Mouse (Mus musculus) liver, embryonic 14.5 days (tissue): ENCODE measurements at regions not wholly inside any gene's neighbourhood (a gene's known extent, or its start where the extent isn't known, plus 50 kb on each side); places are given as distances from the start of the nearest gene placed in this dataset.
"Not testable (repeated sequence)": the region's sequence is repeated elsewhere in the genome, so short reads cannot be mapped to it uniquely, and the experiment has no call there.

Experiments used
- ATAC-seq: fragments of 200-750 bp; cut with Nextera tagmentation; 2 replicates; pipeline ENCODE4 v1.8.0; 2017; ENCODE audit warnings: moderate number of reproducible peaks, mild to moderate bottlenecking, moderate library complexity; ENCODE audit not compliant: insufficient read depth
- DNase-seq, 3 experiments: peaks; one replicate each; pipeline ENCODE4 v3.0.0-alpha.2; 2012 to 2013; ENCODE audit warnings: low read depth in 3 of 3, low spot score in 3 of 3
- H3K27ac ChIP-seq: fragments of 300-500 bp; sonication (generic); 2 replicates; pipeline ENCODE4 v1.5.1; 2014; ENCODE audit warnings: moderate library complexity, mild to moderate bottlenecking, control low read depth, inconsistent platforms
- H3K27me3 ChIP-seq: fragments of 300-500 bp; sonication (generic); 2 replicates; pipeline ENCODE4 v1.6.1; 2014; ENCODE audit warnings: mild to moderate bottlenecking, low read length, moderate library complexity; ENCODE audit not compliant: control insufficient read depth, insufficient read depth
- H3K36me3 ChIP-seq: fragments of 300-500 bp; sonication (generic); replicated peaks from 2 replicates; pipeline ENCODE4 v1.6.1; 2014; ENCODE audit warnings: low read depth; ENCODE audit not compliant: control insufficient read depth, insufficient read depth
- H3K4me1 ChIP-seq, 2 experiments: fragments of 200-500 bp in 1 of 2; fragments of 300-500 bp in 1 of 2; sonication (generic) in 1 of 2; replicated peaks; 2 replicates each; pipeline ENCODE4 v1.6.1; 2012 to 2014; ENCODE audit warnings: antibody characterized with exemption in 1 of 2, inconsistent platforms in 1 of 2, low read length in 1 of 2; ENCODE audit not compliant: control insufficient read depth in 2 of 2, insufficient read depth in 2 of 2
- H3K4me2 ChIP-seq: fragments of 300-500 bp; sonication (generic); 2 replicates; pipeline ENCODE4 v1.6.1; 2014; ENCODE audit warnings: low read depth, mild to moderate bottlenecking, control low read depth, moderate library complexity
- H3K4me3 ChIP-seq, 2 experiments: fragments of 200-500 bp in 1 of 2; fragments of 300-500 bp in 1 of 2; sonication (generic) in 1 of 2; 2 replicates each; pipeline ENCODE4 v1.5.1; 2012 to 2014; ENCODE audit warnings: low read depth in 2 of 2, low read length in 2 of 2, mild to moderate bottlenecking in 2 of 2, control low read depth in 1 of 2, inconsistent platforms in 1 of 2, moderate library complexity in 1 of 2; ENCODE audit not compliant: insufficient read depth in 1 of 2
- H3K9ac ChIP-seq: fragments of 300-500 bp; sonication (generic); replicated peaks from 2 replicates; pipeline ENCODE4 v1.6.1; 2014; ENCODE audit warnings: mild to moderate bottlenecking, control low read depth, moderate library complexity
- H3K9me3 ChIP-seq: fragments of 300-500 bp; sonication (generic); 2 replicates; pipeline ENCODE4 v1.6.1; 2016; ENCODE audit warnings: low read length, mixed read lengths; ENCODE audit not compliant: control insufficient read depth
- CTCF ChIP-seq: IDR thresholded peaks from 2 replicates; pipeline ENCODE4 v1.5.1; 2016; ENCODE audit warnings: antibody characterized with exemption, low read depth, control low read depth
- EP300 ChIP-seq: IDR thresholded peaks from 2 replicates; pipeline ENCODE4 v1.6.1; 2016; ENCODE audit warnings: antibody characterized with exemption, low read depth
- WGBS: fragments of 180-500 bp; shearing (Covaris S2); extraction: QIAGEN DNeasy Blood & Tissue Kit; methylation state at CpG from one replicate; pipeline ENCODE4 v1.1.7; 2014; ENCODE audit not compliant: insufficient replicate concordance; 5-methylcytosine and 5-hydroxymethylcytosine counted together

DNA sequence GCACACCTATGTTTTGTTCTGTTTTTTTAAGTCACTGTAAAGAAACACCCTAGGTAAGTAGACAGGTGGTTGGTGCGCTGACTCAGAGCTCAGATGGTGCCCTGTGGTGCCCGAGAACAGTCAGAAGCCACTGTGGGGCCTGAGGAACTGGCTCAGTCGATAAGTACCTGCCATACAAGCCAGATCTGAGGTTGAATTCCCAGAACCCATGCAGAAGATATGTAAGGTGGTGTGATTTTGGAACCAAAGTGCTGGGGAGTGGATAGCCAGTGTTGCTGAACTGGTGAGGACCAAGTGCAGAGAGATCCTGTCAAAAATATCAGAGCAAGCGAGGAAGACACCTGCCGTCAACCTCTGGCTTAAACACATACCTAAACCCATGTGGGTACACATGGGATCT lies 65.4 kb downstream of the Chst1 start:
- Histone ChIP-seq H3K27ac (no peak overlapping the region), H3K9me3 (no peaks in the 10 kb centered on the region), H3K4me1 (peaks cover 0 to 17% of the 10 kb centered on the region in 2 experiments; a peak in 2 of 4 replicates), H3K4me3 (no peak overlapping the region), H3K4me2 (no peak overlapping the region), H3K27me3 (no peaks in the 10 kb centered on the region), H3K36me3 (no peaks in the 10 kb centered on the region), H3K9ac (no peak overlapping the region)
- DNase-seq (no peak), ATAC-seq (no peak)
- TF ChIP-seq CTCF (no peak), EP300 (no peak)
- WGBS = 50% methylated on average over 5 of the region's 5 CpGs

DNA sequence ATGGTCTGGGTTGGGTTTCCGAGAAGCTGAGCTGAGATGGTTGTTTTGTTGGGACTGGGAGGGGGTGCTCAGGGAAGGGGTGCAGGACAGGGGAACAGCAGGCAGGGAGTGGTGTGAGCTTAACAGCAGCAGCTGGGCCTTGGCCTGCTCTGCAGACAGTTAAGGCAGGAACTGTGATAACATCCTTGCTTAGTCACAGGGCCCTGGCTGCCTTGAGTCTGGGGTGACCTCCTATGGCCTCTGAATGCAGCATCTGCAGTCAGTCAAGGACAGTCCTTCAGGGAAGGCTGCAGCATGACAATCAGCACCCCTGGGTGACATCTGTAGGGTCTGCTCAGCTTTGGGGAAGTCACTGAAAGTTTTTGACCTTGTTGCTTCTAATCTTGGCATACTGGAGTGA lies 67.7 kb downstream of the Chst1 start:
- no peak overlapping the region for H3K4me2 ChIP-seq
- 0 out of 2 replicates have a peak, but pooled peaks have one; percentile 1 for TF ChIP-seq CTCF
- TF ChIP-seq EP300 = peak; percentile 27; the same call in 1 of the 2 replicates
- peak; percentile 64; the same call in 1 of the 2 replicates for ATAC-seq
- H3K27ac ChIP-seq = no peak overlapping the region
- H3K9ac ChIP-seq = no peak overlapping the region
- no peaks in the 10 kb centered on the region for H3K36me3 ChIP-seq
- WGBS = 20% methylated on average over 1 of the region's 1 CpGs
- H3K4me3 ChIP-seq = no peak overlapping the region
- no peaks in the 10 kb centered on the region for H3K9me3 ChIP-seq
- H3K27me3 ChIP-seq = no peaks in the 10 kb centered on the region
- peak in 1 of 3 experiments; percentile 9 for DNase-seq
- peaks cover 0 to 17% of the 10 kb centered on the region in 2 experiments; a peak in 2 of 4 replicates for H3K4me1 ChIP-seq

DNA sequence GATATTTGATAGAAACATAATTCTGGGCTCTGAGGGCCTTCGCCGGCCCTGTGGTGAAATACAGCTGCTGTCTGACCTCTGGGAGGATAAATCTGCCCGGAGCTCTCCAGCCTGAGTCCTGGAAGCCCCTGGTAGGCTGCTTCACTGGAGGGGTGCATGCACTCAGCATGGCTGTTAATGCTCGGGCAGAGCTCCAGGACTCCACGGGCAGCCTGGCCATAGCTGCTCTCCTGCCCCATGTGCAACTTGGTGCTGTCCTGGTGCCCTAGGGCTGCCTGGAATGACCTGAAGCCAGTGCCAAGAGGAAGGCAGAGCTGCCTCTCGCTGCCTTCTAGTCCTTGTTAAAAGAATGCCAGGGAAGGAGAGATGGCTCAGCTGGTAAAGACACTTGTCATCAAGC lies 68.2 kb downstream of the Chst1 start:
- H3K27me3 ChIP-seq = no peaks in the 10 kb centered on the region
- no peak for TF ChIP-seq CTCF
- no peak overlapping the region for H3K9ac ChIP-seq
- H3K4me1 ChIP-seq = peaks cover 0 to 17% of the 10 kb centered on the region in 2 experiments; a peak in 2 of 4 replicates
- DNase-seq = no peak
- no peak overlapping the region for H3K27ac ChIP-seq
- H3K9me3 ChIP-seq = no peaks in the 10 kb centered on the region
- no peak overlapping the region for H3K4me3 ChIP-seq
- WGBS = 44% methylated on average over 6 of the region's 6 CpGs
- H3K4me2 ChIP-seq = no peak overlapping the region
- no peaks in the 10 kb centered on the region for H3K36me3 ChIP-seq
- ATAC-seq = no peak

DNA sequence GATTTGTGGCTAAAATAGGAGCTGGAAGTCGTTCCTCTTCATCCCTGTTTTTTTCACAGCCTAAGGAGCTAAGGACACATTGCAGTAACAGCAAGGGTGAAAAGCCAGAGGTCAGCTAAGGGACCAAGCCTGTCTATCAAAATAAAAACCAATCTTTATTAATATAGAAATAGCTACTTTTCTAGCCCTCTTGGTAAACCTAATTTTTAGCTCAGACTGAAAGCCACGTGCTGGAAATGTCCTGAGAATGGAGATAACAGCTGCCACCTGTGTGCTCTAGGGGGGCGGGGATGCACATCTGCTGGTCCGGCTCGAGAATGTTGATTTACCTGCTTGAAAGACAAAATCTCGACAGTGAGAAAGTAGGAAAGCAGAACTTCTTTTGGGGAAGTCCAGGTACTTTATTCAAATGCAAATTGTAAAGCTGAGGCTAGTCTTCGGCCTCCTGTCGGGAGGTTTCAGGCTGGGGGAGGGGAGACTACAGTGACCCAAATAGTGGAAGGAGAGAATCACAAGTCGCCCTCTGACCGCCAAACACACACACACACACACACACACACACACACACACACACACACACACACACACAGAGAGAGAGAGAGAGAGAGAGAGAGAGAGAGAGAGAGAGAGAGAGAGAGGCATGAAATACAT lies 70.0 kb downstream of the Chst1 start:
- not testable (repeated sequence) for H3K4me3 ChIP-seq, ATAC-seq, H3K4me2 ChIP-seq, H3K27me3 ChIP-seq, H3K9me3 ChIP-seq, H3K27ac ChIP-seq, H3K9ac ChIP-seq, DNase-seq, H3K36me3 ChIP-seq
- H3K4me1 ChIP-seq = peaks cover 0 to 17% of the 10 kb centered on the region in 2 experiments; a peak in 2 of 4 replicates
- WGBS = 26% methylated on average over 9 of the region's 10 CpGs

DNA sequence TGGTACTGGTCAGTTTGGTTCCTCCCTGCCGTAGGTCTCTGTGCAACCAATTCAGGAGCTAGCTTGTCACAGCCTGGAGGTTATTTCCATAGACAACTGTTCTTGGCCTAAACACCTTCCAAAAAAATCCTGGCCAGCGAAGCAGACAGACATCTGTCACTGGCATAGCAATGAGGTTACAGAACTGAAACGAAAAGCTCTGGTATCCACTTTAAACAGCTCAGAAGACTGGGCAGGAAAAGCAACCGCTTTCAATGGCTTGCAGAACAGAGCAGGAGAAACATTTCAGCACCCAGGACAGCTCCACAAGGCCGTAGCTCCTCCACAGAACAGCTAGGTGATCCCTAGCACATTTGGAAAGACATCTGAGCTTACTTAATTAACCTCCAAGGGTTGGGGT lies 72.1 kb downstream of the Chst1 start:
- TF ChIP-seq CTCF = no peak
- no peak for TF ChIP-seq EP300
- peak in 2 of 3 experiments; percentile 12 to 31 for DNase-seq
- no peak overlapping the region for H3K9ac ChIP-seq
- ATAC-seq = no peak
- no peak overlapping the region for H3K4me3 ChIP-seq
- no peaks in the 10 kb centered on the region for H3K36me3 ChIP-seq
- 27% methylated on average over 5 of the region's 5 CpGs for WGBS
- H3K27ac ChIP-seq = no peak overlapping the region
- no peaks in the 10 kb centered on the region for H3K27me3 ChIP-seq
- peaks cover 0 to 15% of the 10 kb centered on the region in 2 experiments; a peak in 2 of 4 replicates for H3K4me1 ChIP-seq
- no peaks in the 10 kb centered on the region for H3K9me3 ChIP-seq
- H3K4me2 ChIP-seq = no peak overlapping the region
